Mouse (Mus musculus) cortical plate, adult 2 months (tissue): ENCODE results near the gene Ptafr.
A peak's percentile ranks its signal among the peaks of the same experiment; 100 is the strongest.

Source experiments
- CTCF ChIP-seq: fragments of 200-500 bp; IDR thresholded peaks from 2 replicates; pipeline ENCODE4 v1.5.1; 2011; ENCODE audit warnings: mild to moderate bottlenecking, control low read depth, low read length; ENCODE audit not compliant: insufficient read depth; ENCODE audit errors: extremely low read depth
- POLR2A ChIP-seq: fragments of 200-500 bp; IDR thresholded peaks from 2 replicates; pipeline ENCODE4 v1.6.1; 2011; ENCODE audit warnings: mild to moderate bottlenecking, low read length, control low read depth; ENCODE audit not compliant: insufficient read depth; ENCODE audit errors: extremely low read depth

GRCm38 (mm10) chr4:132514555-132515135 is 49.2 kb upstream of the Ptafr start:
- TF ChIP-seq POLR2A (no peak), CTCF (peak; percentile 70)
